Mouse (Mus musculus): Measurements from ENCODE around the gene Gm14525. TPM values are rescaled to one million over a fixed set of nuclear protein-coding genes. Genes with fewer than 3 reads are reported as not detected.
"Not testable (repeated sequence)": the region's sequence is repeated elsewhere in the genome, so short reads cannot be mapped to it uniquely, and the experiment has no call there.

Gene Gm14525
- polyA plus RNA-seq (2012; fragmentation: generic; extraction: Trizol), result not detected
- long read RNA-seq, experiment 1, result 0 reads
- long read RNA-seq, experiment 2, result 0 reads

DNA sequence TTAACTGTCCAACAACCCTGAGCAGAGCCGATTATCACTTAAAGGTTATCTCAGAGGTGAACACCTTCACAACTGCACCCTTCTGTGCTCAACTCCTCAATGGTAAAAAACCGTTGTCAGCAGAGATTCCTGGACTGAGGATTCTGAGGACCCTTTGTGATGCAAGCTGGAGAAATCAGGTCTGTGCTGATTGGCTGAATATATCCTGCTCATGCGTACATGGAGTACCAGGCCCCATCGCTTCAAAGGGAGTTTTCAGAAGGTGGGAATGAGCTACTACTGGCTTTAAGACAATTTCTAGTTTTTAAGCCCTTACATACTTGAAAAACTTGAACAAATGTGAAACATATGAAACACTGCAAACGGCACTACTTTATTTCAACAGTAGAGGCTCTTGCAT is at the start of gene Gm14525:
TSS of gene Gm14525 (minus strand) at position 101 of the 400 bp plus-strand sequence.
- not testable (repeated sequence) for H3K36me3 ChIP-seq (ENCODE audit: control insufficient read depth, insufficient read depth); H3K4me3 ChIP-seq (ENCODE audit: insufficient read depth, poor library complexity, severe bottlenecking); H3K79me3 ChIP-seq (ENCODE audit: low read depth); H3ac ChIP-seq (ENCODE audit: control insufficient read depth, insufficient read length, low read depth); H3K79me2 ChIP-seq (ENCODE audit: control insufficient read depth, insufficient read depth); H3K27me3 ChIP-seq (ENCODE audit: control insufficient read depth, insufficient read depth, insufficient read length)

Other genes with a start within 250 kb of the Gm14525 start
- gene Slx, start 157.1 kb downstream of the Gm14525 start, polyA plus RNA-seq (2012; fragmentation: generic; extraction: Trizol), result not detected
- gene Gm6121, start 233.1 kb upstream of the Gm14525 start, polyA plus RNA-seq (2012; fragmentation: generic; extraction: Trizol), result not detected